Mouse (Mus musculus): ENCODE measurements at regions not wholly inside any gene's neighbourhood (a gene's known extent, or its start where the extent isn't known, plus 50 kb on each side); places are given as distances from the start of the nearest gene placed in this dataset.

- no peak for DNase-seq (ENCODE audit: low read depth)
Measured at GRCm38 (mm10) chr7:137751151-137751859, 313.9 kb downstream of the Glrx3 start.

DNA sequence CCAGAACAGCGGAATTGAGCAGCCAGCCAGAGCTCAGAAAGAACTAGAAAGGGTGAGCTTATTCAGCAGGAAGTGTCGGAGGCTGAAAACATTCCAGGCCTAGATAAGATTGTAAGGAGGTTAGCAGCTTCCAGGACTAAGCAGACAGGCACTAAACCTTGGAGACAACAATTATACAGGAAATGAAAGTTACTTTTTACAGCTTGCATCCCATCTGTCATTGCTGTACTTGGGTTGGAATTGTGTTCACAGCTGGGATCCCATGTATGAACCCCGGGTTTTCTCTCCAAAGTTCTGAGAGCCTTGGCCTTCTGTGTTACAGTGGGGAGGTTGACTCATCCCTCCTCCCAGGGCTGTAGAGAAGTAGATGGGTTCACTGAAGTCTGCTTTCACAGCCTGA is 328.5 kb downstream of the Glrx3 start:
- no peak for DNase-seq (ENCODE audit: low read depth)

GRCm38 (mm10) chr7:137766721-137767120 is 329.3 kb downstream of the Glrx3 start:
- DNase-seq (ENCODE audit: low read depth) = no peak

DNA sequence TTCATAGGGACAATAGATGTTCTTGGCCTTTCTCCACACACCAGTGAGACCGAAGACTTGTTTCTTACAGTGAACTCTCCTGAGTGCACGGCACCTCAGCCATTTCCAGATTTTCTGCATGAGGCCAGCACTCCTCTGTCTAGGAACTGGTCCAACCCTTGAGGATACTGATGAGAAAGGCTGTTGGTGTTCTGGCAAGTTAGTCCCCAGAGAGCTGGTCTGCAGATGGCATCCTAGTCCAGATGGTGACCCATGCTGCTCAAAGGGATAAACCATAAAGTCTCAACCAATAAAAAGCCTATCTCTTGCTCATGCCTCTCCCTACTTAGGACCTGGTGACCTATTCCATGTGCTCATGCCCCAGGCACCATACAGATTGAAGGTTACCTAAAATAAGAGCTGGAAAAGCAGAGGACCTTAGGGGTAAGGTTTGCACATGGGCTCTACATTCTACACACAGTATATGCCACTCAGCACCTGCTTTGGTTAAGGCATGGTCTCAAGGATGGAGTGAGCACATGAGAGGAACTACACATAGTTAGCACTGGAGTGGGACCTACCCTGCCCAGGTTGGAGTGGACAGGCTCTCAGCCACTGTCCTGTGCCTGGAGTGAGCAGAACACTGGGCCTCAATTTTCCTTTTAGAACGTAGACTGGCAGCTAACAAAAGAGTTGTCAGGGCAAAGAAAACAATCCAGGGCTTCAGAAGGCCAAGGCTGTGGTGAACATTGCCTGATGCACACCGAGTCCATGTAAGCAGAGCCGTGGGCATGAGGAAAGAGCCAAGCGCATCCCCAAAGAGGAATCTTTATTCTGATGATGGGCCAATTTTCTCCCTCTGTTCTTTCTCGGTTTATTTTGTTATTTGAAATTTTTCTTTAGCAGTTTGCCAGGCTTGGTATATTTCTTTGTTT is 335.9 kb downstream of the Glrx3 start:
- DNase-seq (ENCODE audit: low read depth) = no peak

- no peak for DNase-seq (ENCODE audit: low read depth)
Measured at GRCm38 (mm10) chr7:137773965-137774310, 336.5 kb downstream of the Glrx3 start.

GRCm38 (mm10) chr7:137783954-137784353 is 346.5 kb downstream of the Glrx3 start:
- peak; percentile 1 for DNase-seq (ENCODE audit: low read depth)

DNA sequence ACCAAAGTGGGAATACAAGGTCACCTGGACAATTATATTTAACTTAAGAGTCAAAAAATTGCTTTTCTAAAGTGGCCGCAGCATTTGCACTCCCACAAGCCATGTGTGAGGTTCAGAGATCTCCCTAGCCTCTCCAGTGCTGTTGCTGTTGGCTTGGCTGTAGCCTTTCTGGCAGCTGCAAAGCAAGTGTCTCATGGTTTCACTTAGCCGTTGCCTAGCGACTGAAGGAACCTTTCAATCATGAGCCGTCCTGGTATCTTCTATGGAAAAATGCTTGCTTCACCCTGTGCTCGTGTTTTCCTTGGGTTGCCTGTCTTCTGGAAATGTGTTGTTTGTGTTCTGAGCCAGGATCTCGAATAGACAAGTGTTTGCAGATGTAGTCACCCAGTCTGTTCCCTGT is 367.9 kb downstream of the Glrx3 start:
- DNase-seq (ENCODE audit: low read depth) = no peak

- DNase-seq (ENCODE audit: low read depth) = no peak
Measured at GRCm38 (mm10) chr7:137812839-137813238, 375.4 kb downstream of the Glrx3 start.

- no peak for DNase-seq (ENCODE audit: low read depth)
Measured at GRCm38 (mm10) chr7:137840520-137840919, 403.1 kb downstream of the Glrx3 start.

GRCm38 (mm10) chr7:137841044-137841443 is 403.6 kb downstream of the Glrx3 start:
- no peak for DNase-seq (ENCODE audit: low read depth)

DNA sequence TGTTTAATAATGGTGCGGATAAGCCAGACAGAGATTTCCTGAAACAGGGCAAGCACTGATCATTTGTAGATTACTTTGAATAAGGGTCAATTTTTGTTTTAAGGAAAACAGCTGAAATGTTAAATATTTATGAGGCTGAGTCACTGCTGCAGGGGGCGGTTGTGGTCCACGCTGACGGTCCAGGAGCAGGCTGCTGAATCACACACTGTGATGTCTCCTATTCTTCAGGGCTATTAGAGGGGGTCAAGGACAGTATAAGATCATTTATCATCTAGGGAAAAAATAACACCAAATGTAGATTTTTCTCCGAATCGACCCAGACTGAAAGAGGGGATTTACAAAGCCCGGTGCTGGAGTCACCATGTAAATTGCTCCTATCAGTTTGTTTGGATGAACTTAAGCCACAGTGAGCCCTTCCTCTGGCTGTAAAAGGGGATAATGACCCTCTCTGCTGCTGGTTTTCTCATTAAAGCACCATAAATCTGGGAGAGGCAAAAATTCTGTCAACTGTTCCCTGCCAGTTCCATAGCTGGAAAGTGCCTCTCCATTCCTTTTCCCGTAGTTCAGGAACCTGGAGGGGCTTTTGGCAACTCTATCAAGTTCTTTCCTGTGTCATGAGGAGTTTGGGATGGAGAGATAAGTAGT is 404.2 kb downstream of the Glrx3 start:
- no peak for DNase-seq (ENCODE audit: low read depth)

DNA sequence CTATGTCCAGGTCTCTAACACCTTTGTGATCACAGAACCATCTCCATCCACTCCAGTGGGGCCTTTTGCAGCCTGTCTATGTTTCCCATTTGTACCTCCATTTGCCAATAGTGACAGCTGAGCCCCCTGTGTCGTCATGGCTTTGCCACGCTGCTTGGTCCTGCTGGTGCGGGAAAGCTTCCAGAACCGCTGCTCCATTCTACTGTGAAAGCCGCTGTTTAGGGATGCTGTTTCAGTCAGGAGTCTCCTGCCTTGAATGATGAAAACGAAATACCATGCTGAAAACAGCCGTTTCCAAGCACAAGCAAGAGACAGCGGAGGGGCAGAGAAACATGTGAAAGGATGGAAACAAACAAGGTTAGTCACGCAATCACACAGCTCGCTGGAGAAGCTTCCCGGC is 410.4 kb downstream of the Glrx3 start:
- no peak for DNase-seq (ENCODE audit: low read depth)

DNA sequence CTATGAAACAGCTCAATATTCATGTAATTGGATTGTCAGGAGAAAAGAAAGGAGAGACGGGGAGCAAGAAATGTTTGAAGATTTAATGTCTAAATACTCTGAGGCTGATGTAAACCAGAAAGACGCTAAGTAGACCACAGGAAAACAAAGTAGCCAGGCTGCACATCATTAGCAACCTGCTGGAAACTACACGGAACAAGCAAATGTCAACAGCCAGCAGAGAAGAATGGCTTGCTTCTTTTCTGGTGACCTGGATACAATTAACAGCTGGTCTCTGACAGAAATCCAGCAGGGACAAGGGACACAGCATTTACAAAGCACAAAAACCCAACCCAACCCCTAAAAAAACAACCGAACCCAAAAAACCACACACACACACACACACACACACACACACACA is 413.6 kb downstream of the Glrx3 start:
- DNase-seq (ENCODE audit: low read depth) = no peak

GRCm38 (mm10) chr7:137859681-137860080 is 422.3 kb downstream of the Glrx3 start:
- no peak for DNase-seq (ENCODE audit: low read depth)

GRCm38 (mm10) chr7:137860520-137860919 is 423.1 kb downstream of the Glrx3 start:
- DNase-seq (ENCODE audit: low read depth) = no peak

GRCm38 (mm10) chr7:137864912-137865311 is 427.5 kb downstream of the Glrx3 start:
- no peak for DNase-seq (ENCODE audit: low read depth)

- DNase-seq (ENCODE audit: low read depth) = no peak
Measured at GRCm38 (mm10) chr7:137865457-137865856, 428.0 kb downstream of the Glrx3 start.

GRCm38 (mm10) chr7:137866880-137867279 is 429.5 kb downstream of the Glrx3 start:
- no peak for DNase-seq (ENCODE audit: low read depth)

DNA sequence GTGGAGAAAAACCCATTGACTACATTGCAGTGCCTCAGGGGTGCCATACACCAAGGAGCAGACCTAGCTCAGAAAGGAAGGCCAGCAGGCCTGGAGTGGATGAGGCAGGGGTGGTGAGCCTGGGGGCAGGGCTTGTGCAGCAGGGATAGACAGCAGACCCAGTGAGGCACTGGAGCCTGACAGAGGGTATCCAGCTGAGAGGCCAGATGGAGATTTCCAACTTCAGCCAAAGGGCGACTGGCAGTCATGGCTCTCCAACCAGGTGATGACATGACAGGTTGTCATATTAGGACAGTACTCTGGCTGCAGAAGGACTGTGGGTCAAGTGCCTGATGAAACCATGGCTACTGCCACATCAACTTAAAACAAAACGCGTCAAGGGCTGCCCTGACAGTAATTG is 431.1 kb downstream of the Glrx3 start:
- no peak for DNase-seq (ENCODE audit: low read depth)

GRCm38 (mm10) chr7:137875306-137875705 is 437.9 kb downstream of the Glrx3 start:
- DNase-seq (ENCODE audit: low read depth) = no peak

GRCm38 (mm10) chr7:137879296-137879695 is 441.9 kb downstream of the Glrx3 start:
- no peak for DNase-seq (ENCODE audit: low read depth)

DNA sequence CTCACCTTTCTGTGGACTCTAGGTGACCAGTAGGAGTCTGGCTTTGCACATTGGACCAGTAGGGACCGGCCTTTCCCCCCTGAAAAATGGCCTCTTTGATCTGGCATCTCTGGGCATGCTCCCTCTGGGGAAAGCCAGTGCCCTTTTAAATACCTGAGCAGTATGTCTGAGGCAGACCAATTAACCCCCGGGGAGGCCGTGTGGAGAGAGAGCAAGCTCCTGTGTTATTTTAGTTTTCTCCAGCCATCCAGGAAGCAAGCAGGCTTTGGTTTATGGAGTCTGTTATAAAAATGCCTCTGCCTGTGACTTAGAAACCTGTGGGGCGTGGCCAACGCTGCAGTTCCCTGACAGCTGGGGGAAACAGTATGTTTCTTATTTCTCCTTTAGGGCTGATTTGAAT is 445.5 kb downstream of the Glrx3 start:
- DNase-seq (ENCODE audit: low read depth) = no peak

GRCm38 (mm10) chr7:137883701-137884100 is 446.3 kb downstream of the Glrx3 start:
- DNase-seq (ENCODE audit: low read depth) = no peak

All from c-Kit-positive CD71-positive TER-119-negative erythroid progenitor cells, embryonic 14.5 days (primary cell).